In genomic region chr12:55155449-55155783, GRCm38 (mm10) we compare ENCODE assay signal across 8 mouse cellular contexts. TPM values are rescaled to one million over a fixed set of nuclear protein-coding genes. Genes with fewer than 3 reads are reported as not detected.
DNase-seq lines count a peak whose midpoint lies in the region; ATAC-seq and TF ChIP-seq lines count a peak whose summit lies in the region.
"Not testable (repeated sequence)": the region's sequence is repeated elsewhere in the genome, so short reads cannot be mapped to it uniquely, and the experiment has no call there.
"Had no signal": no experiment of that assay in that cellular context is flagged by ENCODE, and none has a peak within 500 bp of the region (broad histone marks: within the 10 kb centered on the region; RNA-seq: fewer than 3 reads in every experiment).

No protein-coding gene starts in this region.

- not testable (repeated sequence) for H3K27me3 ChIP-seq in embryonic facial prominence, embryonic 15.5 days; heart, adult 2 months (ENCODE audit: control insufficient read depth, insufficient read depth, low read length); hindbrain, embryonic 13.5 days; liver, embryonic 15.5 days; midbrain, embryonic 12.5 days; small intestine, adult 2 months (ENCODE audit: control insufficient read depth, insufficient read depth, low read length)

- H3K4me1 ChIP-seq in embryonic facial prominence, embryonic 15.5 days; heart, adult 2 months (ENCODE audit: control insufficient read depth, insufficient read depth, low read length); hindbrain, embryonic 13.5 days (replicated peaks); liver, embryonic 15.5 days (replicated peaks); midbrain, embryonic 12.5 days; small intestine, adult 2 months (ENCODE audit: control insufficient read depth, insufficient read depth, insufficient read length, low read length): not testable (repeated sequence)

- TF ChIP-seq CTCF in heart, adult 2 months (IDR thresholded peaks at IDR 0.05); layer of hippocampus, adult 2 months (conservative IDR thresholded peaks at IDR 0.05); small intestine, adult 2 months (IDR thresholded peaks at IDR 0.05; ENCODE audit: extremely low read depth, insufficient read length, insufficient replicate concordance, low read depth, low read length): not testable (repeated sequence)

- peak; percentile 31 for ATAC-seq in embryonic facial prominence, embryonic 15.5 days (ENCODE audit: insufficient number of reproducible peaks, low FRiP score, low TSS enrichment, low read depth)
- peak; percentile 44 for ATAC-seq in hindbrain, embryonic 13.5 days (ENCODE audit: low FRiP score)
- peak; percentile 40 for ATAC-seq in liver, embryonic 15.5 days (ENCODE audit: insufficient read depth)
- ATAC-seq in midbrain, embryonic 12.5 days (ENCODE audit: low FRiP score, low read depth), result peak; percentile 51; the same call in 1 of the 2 replicates

- intact Hi-C loops in heart, adult 2 months (cut with DNase I), result not testable (repeated sequence)

- H3K4me2 ChIP-seq in embryonic facial prominence, embryonic 15.5 days (replicated peaks); hindbrain, embryonic 13.5 days; liver, embryonic 15.5 days; midbrain, embryonic 12.5 days (replicated peaks): not testable (repeated sequence)

- not testable (repeated sequence) for H3K27ac ChIP-seq in embryonic facial prominence, embryonic 15.5 days (replicated peaks); heart, adult 2 months; hindbrain, embryonic 13.5 days; layer of hippocampus, adult 2 months; liver, embryonic 15.5 days (replicated peaks); midbrain, embryonic 12.5 days (replicated peaks); small intestine, adult 2 months (ENCODE audit: insufficient read depth, low read depth, low read length)

- H3K36me3 ChIP-seq in embryonic facial prominence, embryonic 15.5 days; heart, adult 2 months (ENCODE audit: control insufficient read depth, insufficient read depth, low read length); hindbrain, embryonic 13.5 days; liver, embryonic 15.5 days (replicated peaks); midbrain, embryonic 12.5 days; small intestine, adult 2 months (ENCODE audit: control insufficient read depth, insufficient read depth, low read length): not testable (repeated sequence)

- H3K4me3 ChIP-seq in embryonic facial prominence, embryonic 15.5 days (replicated peaks), result peak overlapping the region; percentile 31
- H3K4me3 ChIP-seq in heart, adult 2 months, result peak overlapping the region; percentile 36; the same call in 1 of the 2 replicates
- H3K4me3 ChIP-seq in hindbrain, embryonic 13.5 days, result peak overlapping the region; percentile 32
- peak overlapping the region; percentile 41; the same call in 1 of the 2 replicates for H3K4me3 ChIP-seq in layer of hippocampus, adult 2 months
- peak overlapping the region; percentile 46 for H3K4me3 ChIP-seq in liver, embryonic 15.5 days (replicated peaks)
- H3K4me3 ChIP-seq in midbrain, embryonic 12.5 days, result peak overlapping the region; percentile 31
- H3K4me3 ChIP-seq in small intestine, adult 2 months (ENCODE audit: low read depth, low read length), result peak overlapping the region; percentile 50

- TF ChIP-seq EP300 in heart, adult 2 months (IDR thresholded peaks at IDR 0.05; ENCODE audit: insufficient read depth, low read depth, low read length), result not testable (repeated sequence)

- H3K9ac ChIP-seq in embryonic facial prominence, embryonic 15.5 days; heart, adult 2 months (ENCODE audit: low read depth, low read length); hindbrain, embryonic 13.5 days; liver, embryonic 15.5 days; midbrain, embryonic 12.5 days (replicated peaks): not testable (repeated sequence)

- not testable (repeated sequence) for TF ChIP-seq POLR2A in heart, adult 2 months (IDR thresholded peaks at IDR 0.05; ENCODE audit: insufficient read depth, low read depth, low read length); small intestine, adult 2 months (IDR thresholded peaks at IDR 0.05; ENCODE audit: low read depth, low read length)

- WGBS in embryonic facial prominence, embryonic 15.5 days, result 0% methylated on average over 10 of the region's 24 CpGs
- WGBS in heart, adult 2 months, result 0% methylated on average over 12 of the region's 24 CpGs
- WGBS in hindbrain, embryonic 13.5 days, result 0% methylated on average over 12 of the region's 24 CpGs
- WGBS in liver, embryonic 15.5 days (ENCODE audit: insufficient replicate concordance), result 1% methylated on average over 12 of the region's 24 CpGs
- under 1% methylated on average over 10 of the region's 24 CpGs for WGBS in midbrain, embryonic 12.5 days
- 1% methylated on average over 12 of the region's 24 CpGs for WGBS in small intestine, adult 2 months

- not testable (repeated sequence) for DNase-seq in heart, adult 2 months; layer of hippocampus, adult 2 months (ENCODE audit: low spot score in 2 of 2)

- H3K9me3 ChIP-seq in embryonic facial prominence, embryonic 15.5 days (replicated peaks); hindbrain, embryonic 13.5 days; liver, embryonic 15.5 days (replicated peaks); midbrain, embryonic 12.5 days: not testable (repeated sequence)

- H3K79me2 ChIP-seq in heart, adult 2 months (replicated peaks; ENCODE audit: control insufficient read depth, insufficient read depth, low read length), result not testable (repeated sequence)

RNA-seq across cellular contexts. Expression of gene Srp54b, which starts 0.5 kb away (rescaled TPM):
- polyA plus RNA-seq in embryonic facial prominence, embryonic 15.5 days (2015; fragmentation: Nextera tagmentation; extraction: Ambion mirVana), result 53.8 and 59.5 TPM in 2 replicates
- total RNA-seq in heart, adult 2 months (2021), result 10 to 100 TPM; 37.8 to 39.3 TPM
- polyA plus RNA-seq in heart, adult 2 months (2012; rRNA removed), result 11.3 and 25.9 TPM in 2 replicates
- 69.7 and 74.4 TPM in 2 replicates for polyA plus RNA-seq in hindbrain, embryonic 13.5 days (2015; fragmentation: Nextera tagmentation; extraction: Ambion mirVana)
- total RNA-seq in layer of hippocampus, adult 2 months (2021), result 10 to 100 TPM; 51.4 to 58.8 TPM
- 22.8 and 25.2 TPM in 2 replicates for polyA plus RNA-seq in liver, embryonic 15.5 days (2015; fragmentation: Nextera tagmentation; extraction: Ambion mirVana)
- polyA plus RNA-seq in midbrain, embryonic 12.5 days (2016; fragmentation: Nextera tagmentation; extraction: Ambion mirVana), result 54.6 and 61.7 TPM in 2 replicates
- 3.6 and 9.7 TPM in 2 replicates for polyA plus RNA-seq in small intestine, adult 2 months (2012; rRNA removed)

RNA-seq across cellular contexts. Expression of gene Fam177a, which starts 31.1 kb away (rescaled TPM):
- polyA plus RNA-seq in embryonic facial prominence, embryonic 15.5 days (2015; fragmentation: Nextera tagmentation; extraction: Ambion mirVana), result 29.9 and 33.0 TPM in 2 replicates
- 10 to 100 TPM in 1 of 2 experiments, 1 to 10 TPM in 1; 8.0 to 13.6 TPM for total RNA-seq in heart, adult 2 months (2021)
- polyA plus RNA-seq in heart, adult 2 months (2012; rRNA removed), result 6.2 and 7.3 TPM in 2 replicates
- 45.1 and 46.1 TPM in 2 replicates for polyA plus RNA-seq in hindbrain, embryonic 13.5 days (2015; fragmentation: Nextera tagmentation; extraction: Ambion mirVana)
- 10 to 100 TPM; 12.3 to 15.5 TPM for total RNA-seq in layer of hippocampus, adult 2 months (2021)
- 7.6 and 7.8 TPM in 2 replicates for polyA plus RNA-seq in liver, embryonic 15.5 days (2015; fragmentation: Nextera tagmentation; extraction: Ambion mirVana)
- polyA plus RNA-seq in midbrain, embryonic 12.5 days (2016; fragmentation: Nextera tagmentation; extraction: Ambion mirVana), result 18.1 and 18.9 TPM in 2 replicates
- polyA plus RNA-seq in small intestine, adult 2 months (2012; rRNA removed), result 1.5 and 4.0 TPM in 2 replicates

RNA-seq across cellular contexts. Expression of gene 1700047I17Rik2, which starts 44.0 kb away (rescaled TPM):
- 0.75 TPM in 1 of 2 replicates, not detected in the other for polyA plus RNA-seq in embryonic facial prominence, embryonic 15.5 days (2015; fragmentation: Nextera tagmentation; extraction: Ambion mirVana)
- 1 to 10 TPM; 1.2 to 5.4 TPM for total RNA-seq in heart, adult 2 months (2021)
- 1.7 TPM in 1 of 2 replicates, not detected in the other for polyA plus RNA-seq in heart, adult 2 months (2012; rRNA removed)
- polyA plus RNA-seq in hindbrain, embryonic 13.5 days (2015; fragmentation: Nextera tagmentation; extraction: Ambion mirVana), result not detected in 2 replicates
- total RNA-seq in layer of hippocampus, adult 2 months (2021), result 1 to 10 TPM; 1.2 to 5.5 TPM
- 0.64 and 0.66 TPM in 2 replicates for polyA plus RNA-seq in liver, embryonic 15.5 days (2015; fragmentation: Nextera tagmentation; extraction: Ambion mirVana)
- 1.4 TPM in 1 of 2 replicates, not detected in the other for polyA plus RNA-seq in midbrain, embryonic 12.5 days (2016; fragmentation: Nextera tagmentation; extraction: Ambion mirVana)
- polyA plus RNA-seq in small intestine, adult 2 months (2012; rRNA removed), result not detected in 2 replicates
- polyA plus RNA-seq: midbrain, embryonic 16.5 days had no signal
